Mouse (Mus musculus): ENCODE measurements around the gene Rab6b.

GRCm38 (mm10) chr9:103092248-103092647 lies 19.3 kb upstream of the Rab6b start:
- TF ChIP-seq GATA1 (IDR thresholded peaks at IDR 0.05; ENCODE audit: borderline replicate concordance, low read length) (no peak), FLI1 (IDR thresholded peaks at IDR 0.05; ENCODE audit: low read length) (no peak)
